Mouse (Mus musculus): ENCODE results near the gene Ldlrad3. TPM values are rescaled to one million over a fixed set of nuclear protein-coding genes. Genes with fewer than 3 reads are reported as not detected.

The Ldlrad3 gene
- polyA plus RNA-seq (2014; fragmentation: Illumina TruSeq; extraction: RNeasy Lipid Tissue Mini Kit (QIAGEN cat#74804)): 63.8 TPM

DNA sequence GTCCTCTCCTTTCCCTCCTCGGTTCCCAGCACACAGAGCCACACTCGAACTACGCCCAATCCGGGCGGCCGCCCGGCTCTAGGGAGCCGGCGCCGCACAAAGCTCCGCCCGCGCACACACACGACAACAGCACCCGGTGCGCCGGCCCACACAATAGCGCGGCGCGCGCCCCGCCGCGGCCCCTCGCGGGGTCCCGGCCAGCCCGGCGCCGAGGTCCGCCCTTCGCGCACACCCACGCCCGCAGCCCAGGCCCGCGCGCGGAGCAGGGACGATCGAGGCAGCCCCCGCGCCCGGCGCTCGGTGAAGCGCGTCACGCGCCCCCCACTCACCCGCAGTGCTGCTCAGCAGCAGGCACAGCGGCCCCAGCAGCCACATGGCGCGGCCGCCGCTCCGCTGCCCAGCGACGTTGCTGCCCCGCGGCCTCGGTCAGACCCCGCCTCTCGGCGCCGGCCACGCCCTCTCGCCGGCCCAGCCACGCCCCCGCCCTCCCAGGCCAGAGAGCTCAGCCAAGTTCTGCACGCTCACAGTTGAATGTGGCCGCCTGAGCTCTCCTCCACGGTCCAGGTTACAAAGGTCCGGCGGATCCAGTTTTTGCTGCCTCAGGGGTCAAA, at the start of gene Ldlrad3:
Gene Ldlrad3 (minus strand): TSS at position 435 of the 611 bp plus-strand sequence.

Other genes with a start within 250 kb of the Ldlrad3 start
- gene Trim44, start 221.4 kb upstream of the Ldlrad3 start, polyA plus RNA-seq (2014; fragmentation: Illumina TruSeq; extraction: RNeasy Lipid Tissue Mini Kit (QIAGEN cat#74804)): 217 TPM

Data from ovary, adult 10 weeks (tissue).